Mouse (Mus musculus): ENCODE data around the gene Cd300lf.

The Cd300lf gene

GRCm38 (mm10) chr11:115083376-115084139 is 50.2 kb downstream of the Cd300lf start:
- H3K27me3 ChIP-seq (ENCODE audit: control insufficient read depth, insufficient read depth, low read length, poor library complexity, severe bottlenecking) = no peaks in the 10 kb centered on the region
- DNase-seq (ENCODE audit: low read depth, low spot score) = peak; percentile 86
- no peaks in the 10 kb centered on the region for H3K36me3 ChIP-seq (ENCODE audit: control insufficient read depth, insufficient read depth, low read length, poor library complexity, severe bottlenecking)

- Histone ChIP-seq H3K36me3 (ENCODE audit: control insufficient read depth, insufficient read depth, low read length, poor library complexity, severe bottlenecking) (no peaks in the 10 kb centered on the region), H3K27me3 (ENCODE audit: control insufficient read depth, insufficient read depth, low read length, poor library complexity, severe bottlenecking) (no peaks in the 10 kb centered on the region)
- no peak for DNase-seq (ENCODE audit: low read depth, low spot score)
Observed at GRCm38 (mm10) chr11:115082196-115082595, 51.6 kb downstream of the Cd300lf start.

GRCm38 (mm10) chr11:115081373-115081772 is 52.4 kb downstream of the Cd300lf start:
- H3K36me3 ChIP-seq (ENCODE audit: control insufficient read depth, insufficient read depth, low read length, poor library complexity, severe bottlenecking) = no peaks in the 10 kb centered on the region

GRCm38 (mm10) chr11:115080886-115081285 is 52.9 kb downstream of the Cd300lf start:
- no peaks in the 10 kb centered on the region for H3K36me3 ChIP-seq (ENCODE audit: control insufficient read depth, insufficient read depth, low read length, poor library complexity, severe bottlenecking)
- H3K27me3 ChIP-seq (ENCODE audit: control insufficient read depth, insufficient read depth, low read length, poor library complexity, severe bottlenecking) = no peaks in the 10 kb centered on the region
- DNase-seq (ENCODE audit: low read depth, low spot score) = peak; percentile 79

More at GRCm38 (mm10) chr11:115081373-115081772, 52.4 kb downstream of the Cd300lf start:
- DNase-seq (ENCODE audit: low read depth, low spot score) = no peak
- H3K27me3 ChIP-seq (ENCODE audit: control insufficient read depth, insufficient read depth, low read length, poor library complexity, severe bottlenecking) = no peaks in the 10 kb centered on the region

- Histone ChIP-seq H3K27me3 (ENCODE audit: control insufficient read depth, insufficient read depth, low read length, poor library complexity, severe bottlenecking) (no peaks in the 10 kb centered on the region; the same call in 1 of the 2 replicates), H3K36me3 (ENCODE audit: control insufficient read depth, insufficient read depth, low read length, poor library complexity, severe bottlenecking) (no peaks in the 10 kb centered on the region)
- no peak for DNase-seq (ENCODE audit: low read depth, low spot score)
Observed at GRCm38 (mm10) chr11:115078680-115079079, 55.1 kb downstream of the Cd300lf start.

- Histone ChIP-seq H3K27me3 (ENCODE audit: control insufficient read depth, insufficient read depth, low read length, poor library complexity, severe bottlenecking) (no peaks in the 10 kb centered on the region; the same call in 1 of the 2 replicates), H3K36me3 (ENCODE audit: control insufficient read depth, insufficient read depth, low read length, poor library complexity, severe bottlenecking) (no peaks in the 10 kb centered on the region)
- DNase-seq (ENCODE audit: low read depth, low spot score) = no peak
Observed at GRCm38 (mm10) chr11:115077436-115077835, 56.4 kb downstream of the Cd300lf start.

GRCm38 (mm10) chr11:115075859-115076258 is 57.9 kb downstream of the Cd300lf start:
- H3K36me3 ChIP-seq (ENCODE audit: control insufficient read depth, insufficient read depth, low read length, poor library complexity, severe bottlenecking) = no peaks in the 10 kb centered on the region
- no peak for DNase-seq (ENCODE audit: low read depth, low spot score)
- H3K27me3 ChIP-seq (ENCODE audit: control insufficient read depth, insufficient read depth, low read length, poor library complexity, severe bottlenecking) = no peaks in the 10 kb centered on the region; the same call in 1 of the 2 replicates

- no peak for DNase-seq (ENCODE audit: low read depth, low spot score)
- no peaks in the 10 kb centered on the region; the same call in 1 of the 2 replicates for H3K27me3 ChIP-seq (ENCODE audit: control insufficient read depth, insufficient read depth, low read length, poor library complexity, severe bottlenecking)
- H3K36me3 ChIP-seq (ENCODE audit: control insufficient read depth, insufficient read depth, low read length, poor library complexity, severe bottlenecking) = no peaks in the 10 kb centered on the region
Observed at GRCm38 (mm10) chr11:115075407-115075806, 58.4 kb downstream of the Cd300lf start.

GRCm38 (mm10) chr11:115073002-115073401 is 60.8 kb downstream of the Cd300lf start:
- Histone ChIP-seq H3K27me3 (ENCODE audit: control insufficient read depth, insufficient read depth, low read length, poor library complexity, severe bottlenecking) (no peaks in the 10 kb centered on the region; the same call in 1 of the 2 replicates), H3K36me3 (ENCODE audit: control insufficient read depth, insufficient read depth, low read length, poor library complexity, severe bottlenecking) (no peaks in the 10 kb centered on the region)
- no peak for DNase-seq (ENCODE audit: low read depth, low spot score)

GRCm38 (mm10) chr11:115071631-115072294 is 62.0 kb downstream of the Cd300lf start:
- Histone ChIP-seq H3K36me3 (ENCODE audit: control insufficient read depth, insufficient read depth, low read length, poor library complexity, severe bottlenecking) (no peaks in the 10 kb centered on the region), H3K27me3 (ENCODE audit: control insufficient read depth, insufficient read depth, low read length, poor library complexity, severe bottlenecking) (no peaks in the 10 kb centered on the region; the same call in 1 of the 2 replicates)
- DNase-seq (ENCODE audit: low read depth, low spot score) = no peak

- H3K36me3 ChIP-seq (ENCODE audit: control insufficient read depth, insufficient read depth, low read length, poor library complexity, severe bottlenecking) = no peaks in the 10 kb centered on the region
- DNase-seq (ENCODE audit: low read depth, low spot score) = no peak
Observed at GRCm38 (mm10) chr11:115071015-115071551, 62.7 kb downstream of the Cd300lf start.

GRCm38 (mm10) chr11:115066768-115067167 is 67.0 kb downstream of the Cd300lf start:
- H3K36me3 ChIP-seq (ENCODE audit: control insufficient read depth, insufficient read depth, low read length, poor library complexity, severe bottlenecking) = no peaks in the 10 kb centered on the region
- no peak for DNase-seq (ENCODE audit: low read depth, low spot score)
- no peaks in the 10 kb centered on the region; the same call in 1 of the 2 replicates for H3K27me3 ChIP-seq (ENCODE audit: control insufficient read depth, insufficient read depth, low read length, poor library complexity, severe bottlenecking)

More at GRCm38 (mm10) chr11:115071015-115071551, 62.7 kb downstream of the Cd300lf start:
- H3K27me3 ChIP-seq (ENCODE audit: control insufficient read depth, insufficient read depth, low read length, poor library complexity, severe bottlenecking) = no peaks in the 10 kb centered on the region; the same call in 1 of the 2 replicates

Data from splenic B cell, adult 2 months (primary cell).